Mouse (Mus musculus) frontal cortex, postnatal 14 days (tissue): ENCODE measurements around the gene Sertad3.

Source experiments
- DNase-seq, 2 experiments: peaks; one replicate each; pipeline ENCODE4 v3.0.0; 2022; ENCODE audit warnings: low spot score in 2 of 2

The Sertad3 gene

DNA sequence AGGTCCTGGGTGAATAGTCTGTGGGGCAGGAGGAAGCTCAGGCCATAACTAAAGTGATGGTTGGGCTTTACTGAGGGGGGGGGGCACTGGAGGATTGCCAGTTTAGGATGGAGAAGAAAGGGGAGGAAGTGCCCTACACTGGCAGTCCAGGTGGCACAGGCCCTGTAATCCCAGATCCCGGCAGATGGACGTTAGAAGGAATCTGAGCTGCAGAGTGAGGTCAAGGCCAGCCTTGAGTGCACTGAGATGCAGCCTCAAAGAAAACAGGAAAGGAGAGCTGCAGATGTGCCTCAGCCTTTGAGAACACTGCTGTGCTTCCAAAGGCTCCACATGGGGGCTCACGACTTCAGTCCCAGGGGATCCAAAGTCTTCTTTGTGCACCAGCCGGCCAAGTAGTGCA, 5.9 kb upstream of the Sertad3 start:
- no peak for DNase-seq

DNA sequence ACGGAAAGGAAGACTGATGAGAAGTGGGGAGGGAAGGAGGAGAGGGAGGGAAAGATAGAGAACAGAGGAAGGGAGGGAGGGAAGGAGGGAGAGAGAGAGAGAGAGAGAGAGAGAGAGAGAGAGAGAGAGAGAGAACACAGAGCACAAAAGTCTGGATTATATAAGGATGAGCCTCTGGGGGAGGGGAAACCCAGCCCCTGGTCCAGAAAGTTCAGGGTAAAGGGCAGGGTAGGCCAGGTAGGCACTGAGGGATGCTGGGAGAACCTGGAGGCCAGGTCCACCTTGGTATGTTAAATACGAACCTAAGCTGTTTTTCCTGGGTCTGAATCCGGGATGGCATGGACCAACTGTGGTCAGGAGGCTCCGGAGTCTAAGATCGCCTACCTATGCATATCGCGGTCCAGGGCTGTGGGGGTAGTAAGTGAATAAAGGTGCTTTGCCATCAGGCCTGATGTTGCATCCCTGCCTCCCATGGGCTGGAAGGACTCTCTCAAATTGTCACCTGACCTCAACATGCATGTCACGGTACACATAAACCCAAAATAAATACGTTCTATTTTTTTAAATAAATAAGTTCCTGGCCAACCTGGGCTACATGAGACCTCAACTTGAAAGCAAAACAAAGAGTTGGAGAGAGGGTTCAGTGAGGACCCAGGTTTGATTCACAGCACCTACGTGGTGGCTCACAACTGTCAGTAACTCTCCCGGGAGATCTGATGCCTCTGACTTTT, 2.0 kb upstream of the Sertad3 start:
- no peak for DNase-seq

GRCm38 (mm10) chr7:27472596-27472995, 972 bp upstream of the Sertad3 start:
- DNase-seq: no peak

GRCm38 (mm10) chr7:27473835-27474489, 394 bp downstream of the Sertad3 start:
- no peak for DNase-seq

- DNase-seq: peak; percentile 92 to 95
Observed at GRCm38 (mm10) chr7:27474490-27474954, 954 bp downstream of the Sertad3 start.

- no peak for DNase-seq
Observed at GRCm38 (mm10) chr7:27475596-27475995, 2.0 kb downstream of the Sertad3 start.

DNA sequence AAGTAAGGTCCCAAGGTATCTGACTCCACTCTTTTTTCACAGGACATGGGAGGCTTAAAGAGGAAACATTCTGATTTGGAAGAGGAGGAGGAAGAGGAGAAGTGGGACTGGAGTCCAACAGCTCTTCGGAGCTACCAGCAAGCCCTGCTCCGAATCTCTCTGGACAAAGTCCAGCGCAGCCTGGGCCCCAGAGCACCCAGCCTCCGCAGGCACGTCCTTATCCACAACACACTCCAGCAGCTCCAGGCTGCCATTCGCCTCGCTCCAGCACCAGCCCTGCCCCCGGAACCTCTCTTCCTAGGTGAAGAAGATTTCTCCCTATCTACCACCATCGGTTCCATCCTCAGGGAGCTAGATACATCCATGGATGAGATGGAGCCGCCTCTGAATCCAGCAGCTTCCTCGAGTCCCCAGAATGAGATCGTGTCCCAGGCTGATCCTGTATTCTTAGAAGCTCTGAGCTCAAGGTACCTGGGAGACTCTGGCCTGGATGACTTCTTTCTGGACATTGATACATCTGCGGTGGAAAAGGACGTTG, 2.6 kb downstream of the Sertad3 start:
- DNase-seq: no peak

- DNase-seq: no peak
Observed at GRCm38 (mm10) chr7:27478561-27478960, 5.0 kb downstream of the Sertad3 start.

DNA sequence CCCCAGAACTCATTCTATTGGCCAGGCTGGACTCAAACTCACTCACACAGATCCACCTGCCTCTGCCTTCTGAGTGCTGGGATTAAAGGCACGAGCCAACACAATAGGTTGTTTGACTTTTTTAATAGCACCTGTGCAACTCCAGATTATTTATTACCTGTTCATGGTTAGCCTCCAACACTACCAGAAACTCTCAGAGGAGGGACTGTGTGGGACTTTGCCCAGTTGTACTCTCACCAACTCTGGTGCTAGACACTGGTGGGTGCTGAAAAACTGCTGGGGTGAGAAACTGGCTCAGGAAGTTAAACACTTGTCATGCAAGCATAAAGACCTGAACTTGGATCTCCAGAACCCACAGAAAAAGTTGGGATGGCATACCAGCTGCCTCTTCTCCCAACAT, 6.2 kb downstream of the Sertad3 start:
- no peak for DNase-seq

- DNase-seq: no peak
Observed at GRCm38 (mm10) chr7:27480506-27480905, 6.9 kb downstream of the Sertad3 start.

DNA sequence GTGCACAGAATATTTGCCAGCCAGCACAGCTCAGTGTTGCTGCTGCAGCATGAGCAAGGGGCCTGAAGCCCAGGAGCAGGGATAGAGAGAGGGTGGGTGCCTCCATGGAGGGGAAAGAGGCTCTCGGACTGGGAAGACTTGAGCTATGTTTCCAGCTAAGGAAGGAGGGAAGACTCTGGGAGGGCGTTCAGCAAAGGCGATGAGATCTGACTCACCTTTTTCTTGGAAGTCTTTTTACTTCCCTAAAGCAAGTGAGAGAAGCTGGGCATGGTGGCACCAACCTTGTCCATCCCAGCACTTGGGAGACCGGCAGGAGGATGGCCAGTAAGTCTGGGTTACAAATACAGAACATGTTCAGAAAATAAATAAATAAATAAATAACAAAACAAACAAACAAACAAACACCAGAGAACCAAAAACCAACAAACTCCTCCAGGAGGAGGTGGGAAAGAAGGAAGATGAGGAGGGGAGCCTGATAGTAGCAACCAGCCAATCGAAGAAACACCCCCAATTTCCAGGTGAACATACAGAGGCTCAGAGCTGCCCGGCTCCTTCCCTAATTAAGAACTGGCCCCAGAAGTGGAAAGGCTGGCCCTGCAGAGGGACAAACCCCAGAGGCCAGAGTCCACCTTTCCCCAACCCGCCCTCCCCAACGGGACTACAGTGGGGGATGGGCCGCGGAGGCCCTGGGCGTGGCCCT, 7.5 kb downstream of the Sertad3 start:
- DNase-seq: no peak

GRCm38 (mm10) chr7:27481627-27481969, 8.0 kb downstream of the Sertad3 start:
- DNase-seq: peak; percentile 39 to 43

DNA sequence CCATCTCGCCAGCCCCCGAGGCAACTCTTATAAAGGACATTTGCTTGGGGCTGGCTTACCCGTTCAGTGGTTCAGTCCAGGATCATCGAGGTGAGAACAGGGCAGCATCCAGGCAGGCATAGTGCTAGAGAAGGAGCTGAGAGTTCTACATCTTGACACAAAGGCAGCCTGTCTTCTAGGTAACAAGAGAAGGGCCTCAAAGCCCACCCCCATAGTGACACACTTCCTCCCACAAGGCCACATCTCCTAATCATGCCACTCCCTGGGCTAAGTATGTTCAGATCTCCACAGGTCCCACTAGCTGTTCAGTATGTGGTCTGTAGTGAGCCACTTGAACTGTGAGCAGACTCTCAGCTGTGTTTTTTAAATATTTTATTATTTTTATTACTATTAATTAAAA, 10.3 kb downstream of the Sertad3 start:
- DNase-seq: no peak

DNA sequence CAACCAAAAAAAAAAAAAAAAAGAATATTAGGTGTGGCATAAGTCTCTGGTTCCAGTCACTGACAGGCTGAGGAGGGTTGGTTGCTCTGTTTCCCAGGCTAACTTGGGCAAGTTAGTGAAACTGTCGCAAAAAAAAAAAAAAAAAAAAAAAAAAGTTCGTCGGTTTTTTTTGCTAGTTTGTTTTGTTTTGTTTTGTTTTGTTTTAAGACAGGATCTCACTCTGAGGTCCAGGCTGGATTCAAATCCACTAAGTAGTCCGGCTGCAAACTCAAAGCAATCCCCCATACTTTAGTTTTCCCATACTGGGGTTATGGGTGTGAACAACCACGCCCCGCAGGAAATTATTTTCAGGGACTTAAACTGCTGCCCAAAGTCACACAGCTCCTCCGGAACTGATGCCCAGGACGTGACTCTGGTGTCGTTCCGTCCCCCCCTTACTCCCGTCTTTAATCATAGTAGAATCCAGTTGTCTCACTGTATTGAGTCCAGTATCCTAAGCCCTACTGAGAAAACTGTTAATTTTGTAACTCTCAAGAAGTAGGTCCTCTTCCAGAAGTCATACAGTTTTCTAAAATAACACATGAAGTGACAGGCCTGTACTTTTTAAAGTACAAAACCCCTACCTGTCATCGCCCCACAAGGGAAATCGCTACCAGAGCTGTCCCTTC, 12.7 kb downstream of the Sertad3 start:
- no peak for DNase-seq

GRCm38 (mm10) chr7:27486770-27487697, 13.5 kb downstream of the Sertad3 start, which contains the start of gene Sertad1:
Sertad1 (plus strand) TSS chr7:27486910.
- peak; percentile 99 for DNase-seq

DNA sequence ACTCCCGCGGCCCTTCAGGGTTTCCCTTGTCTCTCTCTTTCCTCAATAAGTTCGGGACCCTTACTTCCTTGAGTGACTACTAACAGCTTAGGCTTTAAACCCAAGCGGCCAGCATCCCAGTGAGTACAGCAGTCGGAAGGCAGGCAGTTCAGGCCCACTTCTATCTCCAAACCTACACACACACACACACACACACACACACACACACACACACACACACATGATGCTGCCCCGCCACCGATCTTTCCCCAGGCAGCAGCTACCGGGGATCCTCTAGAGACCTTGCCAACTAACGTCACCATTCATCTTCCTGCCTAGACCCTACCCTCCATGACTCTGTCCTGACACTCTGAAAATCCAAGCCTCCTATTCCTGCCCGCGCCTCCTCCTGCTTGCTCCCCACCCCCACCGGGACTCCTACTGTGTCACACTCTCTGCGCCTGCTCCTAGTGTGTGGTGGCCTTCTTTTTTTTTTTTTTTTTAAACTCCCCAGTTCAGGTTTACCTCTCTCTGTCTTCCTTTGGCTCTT, 14.2 kb downstream of the Sertad3 start:
- DNase-seq: peak in 1 of 2 experiments; percentile 47

GRCm38 (mm10) chr7:27489270-27489869, 15.8 kb downstream of the Sertad3 start:
- DNase-seq: no peak

DNA sequence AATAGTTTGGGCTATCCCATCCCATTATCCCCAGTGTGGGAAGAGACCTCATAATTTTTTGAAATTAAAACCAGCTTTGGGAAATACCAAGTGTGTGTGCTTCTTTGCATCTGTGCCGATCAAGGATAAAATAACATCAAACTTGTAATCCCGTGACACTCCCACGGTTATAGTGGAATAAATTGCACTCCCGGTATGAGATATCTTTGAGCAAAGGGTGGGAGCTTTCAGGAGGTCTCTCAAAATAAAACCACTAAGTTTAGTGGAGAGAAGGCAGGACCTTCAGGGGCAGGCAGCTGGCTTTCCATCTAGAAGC, 16.6 kb downstream of the Sertad3 start:
- DNase-seq: no peak

GRCm38 (mm10) chr7:27490543-27491329, 17.2 kb downstream of the Sertad3 start:
- peak; percentile 67 to 76 for DNase-seq
